Mouse (Mus musculus) limb, embryonic 11.5 days (tissue): ENCODE measurements around the gene Tmem86a. TPM values are rescaled to one million over a fixed set of nuclear protein-coding genes. Genes with fewer than 3 reads are reported as not detected.
A peak's percentile ranks its signal among the peaks of the same experiment; 100 is the strongest.

ENCODE experiments used
- ATAC-seq: fragments of 200-750 bp; cut with Nextera tagmentation; 2 replicates; pipeline ENCODE4 v1.8.0; 2017; ENCODE audit warnings: low read depth; ENCODE audit not compliant: insufficient number of reproducible peaks, low FRiP score, low TSS enrichment
- DNase-seq: peaks from one replicate; pipeline ENCODE4 v3.0.0-alpha.2; 2015; ENCODE audit warnings: low spot score
- H3K27ac ChIP-seq: fragments of 300-500 bp; sonication (generic); replicated peaks from 2 replicates; pipeline ENCODE4 v1.5.1; 2014; ENCODE audit warnings: low read depth, mild to moderate bottlenecking, low read length
- H3K27me3 ChIP-seq: fragments of 300-500 bp; sonication (generic); 2 replicates; pipeline ENCODE4 v1.6.1; 2014; ENCODE audit warnings: mild to moderate bottlenecking, low read length, mixed read lengths; ENCODE audit not compliant: control insufficient read depth, insufficient read depth
- H3K36me3 ChIP-seq: fragments of 300-500 bp; sonication (generic); 2 replicates; pipeline ENCODE4 v1.6.1; 2014; ENCODE audit warnings: mild to moderate bottlenecking, low read length, moderate library complexity, mixed read lengths; ENCODE audit not compliant: control insufficient read depth, insufficient read depth
- H3K4me1 ChIP-seq: fragments of 300-500 bp; sonication (generic); 2 replicates; pipeline ENCODE4 v1.6.1; 2014; ENCODE audit warnings: low read length, mixed read lengths; ENCODE audit not compliant: control insufficient read depth, insufficient read depth
- H3K4me2 ChIP-seq: fragments of 300-500 bp; sonication (generic); 2 replicates; pipeline ENCODE4 v1.6.1; 2014; ENCODE audit warnings: low read depth, mild to moderate bottlenecking, moderate library complexity; ENCODE audit not compliant: severe bottlenecking
- H3K4me3 ChIP-seq: fragments of 300-500 bp; sonication (generic); 2 replicates; pipeline ENCODE4 v1.5.1; 2014; ENCODE audit warnings: low read depth, low read length
- H3K9ac ChIP-seq: fragments of 300-500 bp; sonication (generic); 2 replicates; pipeline ENCODE4 v1.6.1; 2014; ENCODE audit warnings: mild to moderate bottlenecking, low read length
- H3K9me3 ChIP-seq: fragments of 300-500 bp; sonication (generic); 2 replicates; pipeline ENCODE4 v1.6.1; 2016; ENCODE audit warnings: low read length; ENCODE audit not compliant: control insufficient read depth
- WGBS: fragments of 180-500 bp; shearing (Covaris S2); extraction: QIAGEN DNeasy Blood & Tissue Kit; methylation state at CpG from one replicate; pipeline ENCODE4 v1.1.7; 2014; 5-methylcytosine and 5-hydroxymethylcytosine counted together
- polyA plus RNA-seq: library from polyadenylated mRNA; unstranded; fragments of >200 nt; fragmentation: Nextera tagmentation; extraction: Ambion mirVana; gene quantifications from 2 replicates; pipeline ENCODE4 v1.2.1, GENCODE M21; 2014

Gene Tmem86a
- polyA plus RNA-seq, 1 experiment from 2014 or later, result 8.2 TPM

DNA sequence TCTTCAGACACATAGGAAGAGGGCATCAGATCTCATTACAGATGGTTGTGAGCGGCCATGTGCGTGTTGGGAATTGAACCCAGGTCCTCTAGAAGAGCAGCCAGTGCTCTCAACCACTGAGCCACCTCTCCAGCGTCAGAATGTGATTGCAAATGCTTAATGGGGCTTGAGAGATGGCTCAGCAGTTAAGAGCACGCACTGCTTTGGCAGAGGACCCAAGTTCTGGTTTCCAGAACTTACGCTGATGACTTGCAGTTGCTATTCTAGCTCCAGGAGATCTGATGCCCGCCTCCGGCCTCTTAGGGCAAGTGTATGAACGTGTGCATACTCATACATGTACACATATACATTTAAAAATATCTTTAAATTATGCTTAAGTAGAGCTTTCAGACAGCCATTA, 15.0 kb upstream of the Tmem86a start:
- ATAC-seq (no peak), DNase-seq (no peak)
- no peak overlapping the region for H3K4me2 ChIP-seq
- H3K27ac ChIP-seq, result no peak overlapping the region
- H3K4me1 ChIP-seq, result no peaks in the 10 kb centered on the region
- WGBS, result 81% methylated on average over 8 of the region's 8 CpGs
- H3K4me3 ChIP-seq, result no peak overlapping the region
- no peak overlapping the region for H3K9ac ChIP-seq
- H3K9me3 ChIP-seq, result no peaks in the 10 kb centered on the region
- no peaks in the 10 kb centered on the region for H3K36me3 ChIP-seq
- H3K27me3 ChIP-seq, result no peaks in the 10 kb centered on the region

DNA sequence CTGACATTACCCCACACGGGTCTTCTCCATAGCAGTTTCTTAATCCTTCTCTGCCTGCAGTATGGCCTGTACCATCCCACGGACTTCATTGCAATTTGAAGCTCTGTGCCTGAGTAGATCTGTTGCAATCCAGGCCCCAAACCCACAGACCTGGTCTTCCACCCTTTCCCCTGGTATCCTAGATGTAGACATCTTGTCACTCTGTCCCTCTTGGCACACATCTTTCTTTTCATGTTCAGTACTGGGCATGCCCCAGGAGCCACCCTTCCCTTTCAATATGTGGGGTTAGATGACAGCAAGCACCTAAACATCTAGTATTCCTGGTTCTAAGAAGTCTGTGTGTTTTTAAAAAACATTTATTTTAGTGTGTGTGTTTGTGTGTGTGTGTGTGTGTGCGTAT, 8.7 kb upstream of the Tmem86a start:
- WGBS, result 83% methylated on average over 3 of the region's 3 CpGs
- ATAC-seq, result no peak
- no peak overlapping the region for H3K4me2 ChIP-seq

DNA sequence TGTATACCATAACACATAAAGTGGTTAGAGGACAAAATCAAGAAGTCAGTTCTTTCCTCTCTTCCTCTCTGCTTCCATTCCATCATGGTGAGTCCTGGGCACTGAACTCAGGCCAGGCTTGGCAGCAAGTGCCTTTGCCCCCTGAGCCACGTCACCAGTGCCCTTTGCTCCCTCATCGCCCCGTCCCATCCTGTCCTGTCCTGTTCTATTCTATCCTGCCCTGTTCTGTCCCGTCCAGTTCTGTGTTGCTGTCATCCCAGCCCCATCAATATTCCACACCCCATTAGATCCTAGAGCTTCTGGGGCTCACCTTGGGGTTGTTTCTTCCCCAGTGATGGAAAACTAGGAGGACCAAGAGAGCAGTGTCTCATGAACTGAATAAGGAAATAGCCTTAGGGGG, 8.3 kb upstream of the Tmem86a start:
- Histone ChIP-seq H3K9ac (no peak overlapping the region), H3K27me3 (no peaks in the 10 kb centered on the region), H3K36me3 (no peaks in the 10 kb centered on the region), H3K4me2 (no peak overlapping the region), H3K27ac (no peak overlapping the region), H3K9me3 (no peaks in the 10 kb centered on the region), H3K4me3 (no peak overlapping the region), H3K4me1 (no peaks in the 10 kb centered on the region)
- no peak for ATAC-seq
- DNase-seq, result no peak
- 82% methylated on average over 4 of the region's 4 CpGs for WGBS

More for the DNA sequence above, 8.7 kb upstream of the Tmem86a start:
- no peaks in the 10 kb centered on the region for H3K36me3 ChIP-seq
- no peak for DNase-seq
- H3K4me1 ChIP-seq, result no peaks in the 10 kb centered on the region
- H3K4me3 ChIP-seq, result no peak overlapping the region
- no peak overlapping the region for H3K27ac ChIP-seq
- H3K9ac ChIP-seq, result no peak overlapping the region
- H3K9me3 ChIP-seq, result no peaks in the 10 kb centered on the region
- H3K27me3 ChIP-seq, result no peaks in the 10 kb centered on the region

DNA sequence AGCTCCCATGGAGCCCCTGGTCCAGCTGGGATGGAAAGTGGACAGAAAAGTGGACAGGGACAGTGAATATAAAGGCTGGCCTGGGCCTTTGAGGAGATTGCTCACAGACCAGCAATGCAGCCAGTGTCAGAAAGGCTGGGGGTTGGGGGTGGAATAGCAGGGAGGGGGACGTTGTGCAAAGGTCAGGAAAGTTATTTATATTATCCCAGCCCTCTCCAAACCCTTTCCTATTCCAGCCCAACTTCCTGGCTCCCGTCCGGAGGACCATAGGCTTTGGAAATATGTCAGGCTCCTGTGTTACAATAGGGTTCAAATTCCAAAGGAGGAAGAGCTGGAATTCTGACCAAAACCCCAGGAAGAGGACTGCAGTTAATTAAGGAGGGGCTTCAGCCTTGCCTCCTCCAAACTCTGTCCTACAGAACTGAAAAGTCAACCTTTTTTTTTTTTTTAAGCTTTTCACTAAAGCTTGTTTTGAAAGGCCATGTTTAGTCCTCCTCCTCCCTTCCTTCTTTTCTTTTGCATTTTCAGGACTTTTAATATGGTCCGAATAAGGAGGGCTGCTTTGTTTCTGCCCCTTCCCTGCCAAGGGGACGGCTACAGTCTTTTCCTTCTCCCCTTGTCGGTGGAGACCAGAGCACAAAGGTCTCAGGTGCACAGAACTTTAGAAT, 7.4 kb upstream of the Tmem86a start:
- no peak for ATAC-seq
- H3K27ac ChIP-seq, result no peak overlapping the region

DNA sequence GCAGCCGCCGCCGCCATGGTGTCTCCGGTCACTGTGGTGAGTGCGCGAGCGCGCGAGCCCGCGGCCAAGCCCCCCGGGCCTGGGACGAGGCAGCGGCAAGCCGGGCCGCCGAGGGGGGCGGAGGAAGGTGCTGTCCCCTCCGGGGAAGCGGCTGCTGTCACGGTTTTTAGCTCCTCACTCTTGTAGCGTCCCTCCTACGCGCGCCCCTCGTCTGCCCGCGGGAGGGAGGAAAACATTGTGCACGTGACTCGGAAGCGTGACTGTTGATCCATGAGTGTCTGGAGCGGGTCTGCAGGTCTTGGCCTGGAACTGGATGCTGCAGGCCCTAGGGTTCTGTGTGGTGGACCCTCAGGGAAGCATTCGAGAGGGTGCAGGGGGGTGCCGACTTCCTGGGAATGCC, 365 bp downstream of the Tmem86a start:
- DNase-seq (peak; percentile 63), ATAC-seq (peak; percentile 63; the same call in 1 of the 2 replicates)
- Histone ChIP-seq H3K9ac (peak overlapping the region; percentile 87), H3K27ac (peak overlapping the region; percentile 77), H3K9me3 (no peaks in the 10 kb centered on the region), H3K4me2 (peak overlapping the region; percentile 82), H3K4me1 (peaks cover 7% of the 10 kb centered on the region), H3K4me3 (peak overlapping the region; percentile 86), H3K27me3 (no peaks in the 10 kb centered on the region), H3K36me3 (no peaks in the 10 kb centered on the region; the same call in 1 of the 2 replicates)
- under 1% methylated on average over 34 of the region's 34 CpGs for WGBS

More for the DNA sequence above, 7.4 kb upstream of the Tmem86a start:
- 42% methylated on average over 6 of the region's 6 CpGs for WGBS
- H3K4me2 ChIP-seq, result no peak overlapping the region
- H3K4me3 ChIP-seq, result no peak overlapping the region
- H3K4me1 ChIP-seq, result no peaks in the 10 kb centered on the region
- no peaks in the 10 kb centered on the region for H3K27me3 ChIP-seq
- no peaks in the 10 kb centered on the region for H3K9me3 ChIP-seq
- H3K36me3 ChIP-seq, result no peaks in the 10 kb centered on the region
- DNase-seq, result no peak
- H3K9ac ChIP-seq, result no peak overlapping the region

DNA sequence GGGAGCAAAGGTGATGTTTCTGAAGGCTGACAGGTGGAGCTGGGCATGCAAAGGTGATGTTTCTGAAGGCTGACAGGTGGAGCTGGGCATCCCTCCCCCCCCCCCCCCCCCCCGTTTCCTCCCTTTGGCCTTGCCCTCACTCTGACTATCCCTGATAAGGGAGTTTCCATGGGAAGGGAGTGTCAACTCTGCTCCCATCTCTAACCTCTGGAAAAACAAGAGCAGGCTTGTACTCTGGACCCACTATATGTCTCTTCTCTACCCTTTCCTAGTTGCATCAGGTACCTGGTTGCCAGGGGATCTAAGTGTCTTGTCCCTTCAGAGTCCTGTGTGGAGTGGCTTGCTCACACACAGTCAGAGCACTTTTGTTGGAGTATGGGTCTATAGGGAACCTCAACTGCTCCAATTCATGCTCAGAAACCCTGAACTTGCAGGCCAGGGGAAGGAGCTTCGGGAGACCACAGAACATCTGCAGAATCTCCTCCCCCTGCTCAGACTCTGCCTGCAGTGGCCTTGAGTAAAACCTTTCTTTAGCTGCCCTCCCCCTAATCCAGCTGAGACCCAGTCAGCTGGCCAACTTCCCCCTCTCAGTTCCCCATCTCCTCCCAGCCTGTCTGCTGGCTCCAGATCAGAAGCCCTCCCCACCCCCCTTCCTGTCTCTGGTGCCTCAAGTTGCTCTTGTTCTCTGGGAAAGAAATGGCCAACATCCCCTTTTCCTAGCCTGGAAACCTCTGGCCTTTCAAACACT, 1.2 kb downstream of the Tmem86a start:
- Histone ChIP-seq H3K27me3 (no peaks in the 10 kb centered on the region), H3K27ac (0 out of 2 replicates have a peak overlapping the region, but pooled peaks have one; percentile 3), H3K9me3 (no peaks in the 10 kb centered on the region), H3K4me3 (peak overlapping the region; percentile 86), H3K9ac (peak overlapping the region; percentile 19; the same call in 1 of the 2 replicates), H3K4me2 (peak overlapping the region; percentile 82), H3K4me1 (peaks cover 7% of the 10 kb centered on the region), H3K36me3 (no peaks in the 10 kb centered on the region; the same call in 1 of the 2 replicates)
- DNase-seq, result no peak
- no peak for ATAC-seq
- 36% methylated on average over 1 of the region's 2 CpGs for WGBS

DNA sequence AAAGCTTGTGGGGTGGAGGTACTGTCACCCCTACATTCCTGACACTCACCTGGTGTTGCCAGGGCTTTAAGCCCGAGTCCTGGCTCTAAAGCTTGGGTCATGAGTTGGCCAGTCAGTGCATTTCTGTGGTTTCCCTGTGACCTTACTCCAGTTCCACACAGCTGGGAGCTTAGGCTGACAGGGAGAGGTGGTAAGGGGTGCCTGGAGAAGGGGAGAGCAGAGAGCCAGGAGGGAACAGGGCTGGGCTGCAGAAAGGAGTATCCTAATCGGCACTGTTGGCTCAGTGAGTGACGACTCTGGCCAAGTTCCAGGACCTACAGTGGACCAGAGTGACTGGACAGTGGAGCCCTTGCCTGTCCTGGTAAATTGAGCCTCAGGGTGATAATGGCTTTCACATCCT, 1.9 kb downstream of the Tmem86a start:
- DNase-seq (no peak), ATAC-seq (no peak)
- peaks cover 7% of the 10 kb centered on the region for H3K4me1 ChIP-seq
- 0 out of 2 replicates have a peak overlapping the region, but pooled peaks have one; percentile 82 for H3K4me2 ChIP-seq
- H3K4me3 ChIP-seq, result no peak overlapping the region
- no peaks in the 10 kb centered on the region; the same call in 1 of the 2 replicates for H3K36me3 ChIP-seq
- H3K27me3 ChIP-seq, result no peaks in the 10 kb centered on the region
- 0 out of 2 replicates have a peak overlapping the region, but pooled peaks have one; percentile 3 for H3K27ac ChIP-seq
- H3K9ac ChIP-seq, result peak overlapping the region; percentile 19; the same call in 1 of the 2 replicates
- 37% methylated on average over 3 of the region's 3 CpGs for WGBS
- no peaks in the 10 kb centered on the region for H3K9me3 ChIP-seq

DNA sequence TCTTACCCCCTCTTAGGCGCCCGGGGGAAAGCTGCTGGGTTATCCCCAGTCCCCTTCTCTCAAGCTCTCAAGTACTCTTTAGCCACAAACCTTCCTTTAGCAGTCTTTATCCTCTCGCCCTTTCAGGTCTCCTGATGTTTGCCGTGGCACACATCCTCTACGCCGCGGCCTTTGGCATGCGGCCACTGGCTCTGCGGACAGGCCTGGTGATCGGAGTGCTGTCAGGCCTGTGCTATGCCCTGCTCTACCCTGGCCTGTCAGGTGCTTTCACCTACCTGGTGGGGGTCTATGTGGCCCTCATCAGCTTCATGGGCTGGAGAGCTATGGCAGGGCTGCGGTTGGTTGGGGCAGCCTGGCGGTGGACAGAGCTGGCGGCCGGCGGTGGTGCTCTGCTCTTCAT, 2.9 kb downstream of the Tmem86a start:
- Histone ChIP-seq H3K4me3 (no peak overlapping the region), H3K9ac (no peak overlapping the region), H3K36me3 (no peaks in the 10 kb centered on the region; the same call in 1 of the 2 replicates), H3K4me2 (no peak overlapping the region), H3K4me1 (peaks cover 7% of the 10 kb centered on the region), H3K27me3 (no peaks in the 10 kb centered on the region), H3K9me3 (no peaks in the 10 kb centered on the region), H3K27ac (no peak overlapping the region)
- DNase-seq (no peak), ATAC-seq (no peak)
- WGBS, result 92% methylated on average over 15 of the region's 15 CpGs
